Comparison of ENCODE assay signal across 8 mouse cellular contexts in genomic region chr11:69757303-69758089, GRCm38 (mm10). TPM values are rescaled to one million over a fixed set of nuclear protein-coding genes. Genes with fewer than 3 reads are reported as not detected.
DNase-seq lines count a peak whose midpoint lies in the region; ATAC-seq and TF ChIP-seq lines count a peak whose summit lies in the region.

No protein-coding gene starts in this region.

- peak overlapping the region; percentile 79 for H3K9ac ChIP-seq in kidney, postnatal 0 days (ENCODE audit: low read depth, low read length)
- peak overlapping the region; percentile 79 for H3K9ac ChIP-seq in midbrain, embryonic 16.5 days (ENCODE audit: low read depth, low read length)

- no peaks in the 10 kb centered on the region for H3K36me3 ChIP-seq in kidney, postnatal 0 days (ENCODE audit: insufficient read depth, low read length)
- no peaks in the 10 kb centered on the region for H3K36me3 ChIP-seq in midbrain, embryonic 16.5 days (ENCODE audit: control insufficient read depth, insufficient read depth, low read length)

- peak overlapping the region; percentile 93 for H3K27ac ChIP-seq in kidney, postnatal 0 days
- no peak overlapping the region for H3K27ac ChIP-seq in cortical plate, adult 2 months (ENCODE audit: insufficient read depth, low read length)
- H3K27ac ChIP-seq in midbrain, embryonic 16.5 days (ENCODE audit: low read length), result peak overlapping the region; percentile 99

- no peak for TF ChIP-seq POLR2A in cortical plate, adult 2 months (IDR thresholded peaks at IDR 0.05; ENCODE audit: extremely low read depth, insufficient read depth, low read length)

- TF ChIP-seq CTCF in kidney, postnatal 0 days (IDR thresholded peaks at IDR 0.05; ENCODE audit: low read depth), result no peak
- TF ChIP-seq CTCF in cortical plate, adult 2 months (IDR thresholded peaks at IDR 0.05; ENCODE audit: extremely low read depth, insufficient read depth, low read length), result no peak

- no peak for DNase-seq in kidney, postnatal 0 days (ENCODE audit: low spot score)
- no peak for DNase-seq in kidney, postnatal 4 days
- DNase-seq in cerebellum, adult 18-20 months, result no peak
- DNase-seq in right cerebral cortex, postnatal 14 days, result no peak

- H3K4me2 ChIP-seq in kidney, postnatal 0 days (ENCODE audit: low read length), result peak overlapping the region; percentile 69
- H3K4me2 ChIP-seq in midbrain, embryonic 16.5 days (ENCODE audit: low read length), result peak overlapping the region; percentile 68

- H3K27me3 ChIP-seq in kidney, postnatal 0 days (ENCODE audit: insufficient read depth, low read length), result no peaks in the 10 kb centered on the region
- no peaks in the 10 kb centered on the region for H3K27me3 ChIP-seq in midbrain, embryonic 16.5 days (ENCODE audit: control insufficient read depth, insufficient read depth, low read depth, low read length)

- 26% methylated on average over 9 of the region's 9 CpGs for WGBS in kidney, postnatal 0 days
- 42% methylated on average over 9 of the region's 9 CpGs for WGBS in midbrain, embryonic 16.5 days

- peaks cover 18% of the 10 kb centered on the region; the same call in 1 of the 2 replicates for H3K4me1 ChIP-seq in kidney, postnatal 0 days (replicated peaks; ENCODE audit: insufficient read depth, low read length)
- H3K4me1 ChIP-seq in cortical plate, adult 2 months (ENCODE audit: control insufficient read depth, insufficient read depth, low read length), result peaks cover 4% of the 10 kb centered on the region; the same call in 1 of the 2 replicates
- peaks cover 45% of the 10 kb centered on the region for H3K4me1 ChIP-seq in midbrain, embryonic 16.5 days (ENCODE audit: control insufficient read depth, insufficient read depth, low read length)

- H3K9me3 ChIP-seq in kidney, postnatal 0 days (replicated peaks; ENCODE audit: low read length), result no peaks in the 10 kb centered on the region
- H3K9me3 ChIP-seq in midbrain, embryonic 16.5 days (replicated peaks; ENCODE audit: control insufficient read depth, low read length, poor library complexity, severe bottlenecking), result no peaks in the 10 kb centered on the region

- ATAC-seq in kidney, postnatal 0 days (replicated peaks; ENCODE audit: low FRiP score, low read depth), result no peak
- peak; percentile 23 for ATAC-seq in inflammation-experienced regulatory T-cells, adult 6 months
- ATAC-seq in midbrain, embryonic 16.5 days, result no peak
- ATAC-seq in cerebellum, adult (ENCODE audit: insufficient number of reproducible peaks, low FRiP score, low TSS enrichment), result no peak

- H3K4me3 ChIP-seq in kidney, postnatal 0 days (replicated peaks; ENCODE audit: low read depth, low read length), result peak overlapping the region; percentile 55
- H3K4me3 ChIP-seq in cortical plate, adult 2 months (ENCODE audit: insufficient read depth, low read length), result peak overlapping the region; percentile 41
- H3K4me3 ChIP-seq in midbrain, embryonic 16.5 days (ENCODE audit: low read depth, low read length), result peak overlapping the region; percentile 53

RNA-seq across cellular contexts. Expression of gene Polr2a, which starts 0.9 kb away (rescaled TPM):
- 19.0 and 21.0 TPM in 2 replicates for polyA plus RNA-seq in kidney, postnatal 0 days (2015; fragmentation: Nextera tagmentation; extraction: Ambion mirVana)
- polyA plus RNA-seq in cortical plate, adult 2 months (2012; rRNA removed), result 21.7 and 23.2 TPM in 2 replicates
- polyA plus RNA-seq in inflammation-experienced regulatory T-cells, adult 6 months (2017; shearing (Covaris generic)), result 10 to 100 TPM; 27.3 to 28.4 (median 27.7) TPM
- 13.0 and 15.5 TPM in 2 replicates for polyA plus RNA-seq in midbrain, embryonic 16.5 days (2015; fragmentation: Nextera tagmentation; extraction: Ambion mirVana)

RNA-seq across cellular contexts. Expression of gene Slc35g3, which starts 4.3 kb away (rescaled TPM):
- 0.17 TPM in 1 of 2 replicates, not detected in the other for polyA plus RNA-seq in kidney, postnatal 0 days (2015; fragmentation: Nextera tagmentation; extraction: Ambion mirVana)
- 0.06 TPM in 1 of 2 replicates, not detected in the other for polyA plus RNA-seq in cortical plate, adult 2 months (2012; rRNA removed)
- polyA plus RNA-seq in inflammation-experienced regulatory T-cells, adult 6 months (2017; shearing (Covaris generic)), result not detected
- polyA plus RNA-seq in midbrain, embryonic 16.5 days (2015; fragmentation: Nextera tagmentation; extraction: Ambion mirVana), result 0.21 and 0.22 TPM in 2 replicates

RNA-seq across cellular contexts. Expression of gene Zbtb4, which starts 8.2 kb away (rescaled TPM):
- 2.7 and 3.3 TPM in 2 replicates for polyA plus RNA-seq in kidney, postnatal 0 days (2015; fragmentation: Nextera tagmentation; extraction: Ambion mirVana)
- polyA plus RNA-seq in cortical plate, adult 2 months (2012; rRNA removed), result 56.7 and 58.2 TPM in 2 replicates
- 10 to 100 TPM in 2 of 3 experiments, 1 to 10 TPM in 1; 4.3 to 13.9 (median 11.8) TPM for polyA plus RNA-seq in inflammation-experienced regulatory T-cells, adult 6 months (2017; shearing (Covaris generic))
- 4.2 and 5.2 TPM in 2 replicates for polyA plus RNA-seq in midbrain, embryonic 16.5 days (2015; fragmentation: Nextera tagmentation; extraction: Ambion mirVana)

RNA-seq across cellular contexts. Expression of gene Chrnb1, which starts 38.2 kb away (rescaled TPM):
- polyA plus RNA-seq in kidney, postnatal 0 days (2015; fragmentation: Nextera tagmentation; extraction: Ambion mirVana), result 12.0 and 12.1 TPM in 2 replicates
- polyA plus RNA-seq in cortical plate, adult 2 months (2012; rRNA removed), result 1.4 and 2.1 TPM in 2 replicates
- 1 to 10 TPM; 1.7 to 2.5 (median 1.8) TPM for polyA plus RNA-seq in inflammation-experienced regulatory T-cells, adult 6 months (2017; shearing (Covaris generic))
- 1.4 and 1.6 TPM in 2 replicates for polyA plus RNA-seq in midbrain, embryonic 16.5 days (2015; fragmentation: Nextera tagmentation; extraction: Ambion mirVana)

RNA-seq across cellular contexts. Expression of gene Fgf11, which starts 44.2 kb away (rescaled TPM):
- polyA plus RNA-seq in kidney, postnatal 0 days (2015; fragmentation: Nextera tagmentation; extraction: Ambion mirVana), result 0.63 and 0.98 TPM in 2 replicates
- polyA plus RNA-seq in cortical plate, adult 2 months (2012; rRNA removed), result 17.3 and 17.6 TPM in 2 replicates
- not detected for polyA plus RNA-seq in inflammation-experienced regulatory T-cells, adult 6 months (2017; shearing (Covaris generic))
- polyA plus RNA-seq in midbrain, embryonic 16.5 days (2015; fragmentation: Nextera tagmentation; extraction: Ambion mirVana), result 4.1 and 4.5 TPM in 2 replicates
